Mouse (Mus musculus) right cerebral cortex, postnatal 14 days (tissue): ENCODE results near the gene Cep83.
A peak's percentile ranks its signal among the peaks of the same experiment; 100 is the strongest.
"Not testable (repeated sequence)": the region's sequence is repeated elsewhere in the genome, so short reads cannot be mapped to it uniquely, and the experiment has no call there.

Experiments used
- DNase-seq: peaks from one replicate; pipeline ENCODE4 v3.0.0; 2022

Gene Cep83

GRCm38 (mm10) chr10:94688420-94689175, at the start of gene Cep83:
Gene Cep83, plus strand, starts transcription at chr10:94688654.
- peak; percentile 94 for DNase-seq

- DNase-seq, result no peak
These were observed 49.2 kb upstream of the Cep83 start for GRCm38 (mm10) chr10:94639281-94639680.

GRCm38 (mm10) chr10:94640067-94640466, 48.4 kb upstream of the Cep83 start:
- no peak for DNase-seq

- DNase-seq, result no peak
These were observed 24.4 kb upstream of the Cep83 start for GRCm38 (mm10) chr10:94664036-94664435.

- DNase-seq, result no peak
These were observed 24.0 kb upstream of the Cep83 start for GRCm38 (mm10) chr10:94664455-94664854.

GRCm38 (mm10) chr10:94668147-94668546, 20.3 kb upstream of the Cep83 start:
- no peak for DNase-seq

GRCm38 (mm10) chr10:94687801-94688419, 544 bp upstream of the Cep83 start:
- no peak for DNase-seq

- DNase-seq, result no peak
These were observed 689 bp downstream of the Cep83 start for GRCm38 (mm10) chr10:94689176-94689510.

- no peak for DNase-seq
These were observed 1.9 kb downstream of the Cep83 start for GRCm38 (mm10) chr10:94690376-94690775.

- DNase-seq, result no peak
These were observed 3.7 kb downstream of the Cep83 start for GRCm38 (mm10) chr10:94692163-94692562.

- no peak for DNase-seq
These were observed 17.3 kb downstream of the Cep83 start for GRCm38 (mm10) chr10:94705643-94706258.

GRCm38 (mm10) chr10:94706695-94707094, 18.2 kb downstream of the Cep83 start:
- DNase-seq, result no peak

- DNase-seq, result no peak
These were observed 21.3 kb downstream of the Cep83 start for GRCm38 (mm10) chr10:94709622-94710319.

GRCm38 (mm10) chr10:94710320-94710695, 21.9 kb downstream of the Cep83 start:
- no peak for DNase-seq

GRCm38 (mm10) chr10:94720300-94720699, 31.8 kb downstream of the Cep83 start:
- DNase-seq, result no peak

GRCm38 (mm10) chr10:94728053-94728452, 39.6 kb downstream of the Cep83 start:
- not testable (repeated sequence) for DNase-seq

- DNase-seq, result no peak
These were observed 42.0 kb downstream of the Cep83 start for GRCm38 (mm10) chr10:94730445-94730844.

- no peak for DNase-seq
These were observed 46.4 kb downstream of the Cep83 start for GRCm38 (mm10) chr10:94734829-94735228.

- DNase-seq, result no peak
These were observed 51.8 kb downstream of the Cep83 start for GRCm38 (mm10) chr10:94740221-94740620.

GRCm38 (mm10) chr10:94741459-94741858, 53.0 kb downstream of the Cep83 start:
- no peak for DNase-seq

- DNase-seq, result no peak
These were observed 58.6 kb downstream of the Cep83 start for GRCm38 (mm10) chr10:94747011-94747410.

- no peak for DNase-seq
These were observed 83.0 kb downstream of the Cep83 start for GRCm38 (mm10) chr10:94771496-94771895.

- DNase-seq, result no peak
These were observed 89.1 kb downstream of the Cep83 start for GRCm38 (mm10) chr10:94777576-94777975.

- DNase-seq, result no peak
These were observed 90.9 kb downstream of the Cep83 start for GRCm38 (mm10) chr10:94779319-94779718.
